Mouse (Mus musculus): Measurements from ENCODE around the gene Cntnap2.

DNA sequence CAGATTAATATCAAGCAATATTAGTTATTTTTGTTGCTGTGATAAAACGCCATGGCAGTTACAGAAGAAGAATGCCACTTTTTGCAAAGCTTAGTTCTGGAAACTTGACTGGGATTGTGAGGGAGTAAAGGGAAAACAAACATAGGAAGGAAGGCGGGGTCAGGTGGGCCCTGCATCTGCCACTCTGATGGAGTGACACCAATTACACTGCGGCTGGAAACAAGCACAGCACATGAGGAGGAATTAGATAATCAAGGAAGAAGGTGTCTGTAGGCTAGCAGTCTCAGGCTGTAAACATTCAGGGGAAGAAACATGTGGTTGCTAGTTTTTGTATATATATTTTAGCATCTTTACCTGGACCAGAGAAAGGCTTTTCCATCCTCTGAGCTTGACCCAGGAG, 2233.3 kb downstream of the Cntnap2 start:
- TF ChIP-seq GATA1 (IDR thresholded peaks at IDR 0.05; ENCODE audit: low read length) (no peak), TAL1 (IDR thresholded peaks at IDR 0.05; ENCODE audit: low read length) (no peak)

Data from erythroblast, embryonic 14.5 days (primary cell).